Mouse (Mus musculus) spleen, embryonic (tissue): Measurements from ENCODE around the gene St7.

Experiments used
- CTCF ChIA-PET: fragments of 350-600 bp; sonication (Branson Sonifier 250); formaldehyde crosslinking; loops from one replicate; lab custom pipeline; 2022; lab: Charles Lee

Gene St7

GRCm38 (mm10) chr6:17811531-17811930, 118.8 kb downstream of the St7 start:
- CTCF ChIA-PET = no interaction called here

GRCm38 (mm10) chr6:17814074-17814649, 121.4 kb downstream of the St7 start:
- CTCF ChIA-PET = no interaction called here

GRCm38 (mm10) chr6:17816865-17817435, 124.2 kb downstream of the St7 start:
- CTCF ChIA-PET = no interaction called here

GRCm38 (mm10) chr6:17823614-17824013, 130.9 kb downstream of the St7 start:
- CTCF ChIA-PET = no interaction called here

- CTCF ChIA-PET = no interaction called here
Observed at GRCm38 (mm10) chr6:17824735-17825134, 132.0 kb downstream of the St7 start.

- CTCF ChIA-PET = no interaction called here
Observed at GRCm38 (mm10) chr6:17828382-17828781, 135.6 kb downstream of the St7 start.

- CTCF ChIA-PET = no interaction called here
Observed at GRCm38 (mm10) chr6:17829981-17830380, 137.2 kb downstream of the St7 start.

GRCm38 (mm10) chr6:17834493-17834892, 141.8 kb downstream of the St7 start:
- CTCF ChIA-PET = no interaction called here

GRCm38 (mm10) chr6:17835693-17836092, 143.0 kb downstream of the St7 start:
- CTCF ChIA-PET = no interaction called here

GRCm38 (mm10) chr6:17837676-17838075, 144.9 kb downstream of the St7 start:
- CTCF ChIA-PET = no interaction called here

- CTCF ChIA-PET = interaction anchor here (0.5 to 0.7 kb wide), 2 partner anchors 115 to 438 kb away, joined by 3 read pairs; no protein-coding TSS in a partner anchor
Observed at GRCm38 (mm10) chr6:17840431-17840830, 147.7 kb downstream of the St7 start.

- CTCF ChIA-PET = interaction anchor here (1.0 kb wide), 2 partner anchors 116 to 167 kb away, joined by 3 to 7 read pairs; no protein-coding TSS in a partner anchor
Observed at GRCm38 (mm10) chr6:17842759-17843158, 150.0 kb downstream of the St7 start.

GRCm38 (mm10) chr6:17851316-17851715, 158.6 kb downstream of the St7 start:
- CTCF ChIA-PET = no interaction called here

- CTCF ChIA-PET = no interaction called here
Observed at GRCm38 (mm10) chr6:17853587-17854274, 161.0 kb downstream of the St7 start.

GRCm38 (mm10) chr6:17855616-17856015, 162.9 kb downstream of the St7 start:
- CTCF ChIA-PET = interaction anchor here (0.5 kb wide), 1 partner anchor 65 kb away, joined by 4 read pairs; no protein-coding TSS in a partner anchor

- CTCF ChIA-PET = no interaction called here
Observed at GRCm38 (mm10) chr6:17859564-17859963, 166.8 kb downstream of the St7 start.

GRCm38 (mm10) chr6:17860463-17860862, 167.7 kb downstream of the St7 start:
- CTCF ChIA-PET = no interaction called here

GRCm38 (mm10) chr6:17867796-17868195, 175.1 kb downstream of the St7 start:
- CTCF ChIA-PET = no interaction called here

GRCm38 (mm10) chr6:17871831-17872372, 179.2 kb downstream of the St7 start:
- CTCF ChIA-PET = no interaction called here

- CTCF ChIA-PET = no interaction called here
Observed at GRCm38 (mm10) chr6:17875606-17876005, 182.9 kb downstream of the St7 start.

GRCm38 (mm10) chr6:17876023-17876613, 183.4 kb downstream of the St7 start:
- CTCF ChIA-PET = no interaction called here

- CTCF ChIA-PET = no interaction called here
Observed at GRCm38 (mm10) chr6:17876670-17877179, 184.0 kb downstream of the St7 start.
